Mouse (Mus musculus) ES-E14 (cell line): Measurements from ENCODE around the gene Aldh16a1. TPM values are rescaled to one million over a fixed set of nuclear protein-coding genes. Genes with fewer than 3 reads are reported as not detected.

Source experiments
- DNase-seq: peaks from one replicate; pipeline ENCODE4 v3.0.0-alpha.2; 2013; ENCODE audit warnings: low read depth, low spot score
- H3K27ac ChIP-seq: 2 replicates; pipeline ENCODE4 v1.5.1; 2012; ENCODE audit warnings: low read depth, mild to moderate bottlenecking, low read length, moderate library complexity, mixed read lengths; ENCODE audit not compliant: poor library complexity, insufficient read depth, severe bottlenecking
- H3K36me3 ChIP-seq: 2 replicates; pipeline ENCODE4 v1.6.1; 2012; ENCODE audit warnings: mild to moderate bottlenecking, low read length, moderate library complexity, mixed read lengths; ENCODE audit not compliant: control insufficient read depth, poor library complexity, insufficient read depth, severe bottlenecking
- H3K4me1 ChIP-seq, 2 experiments: fragments of 150-350 bp in 1 of 2; sonication (generic) in 1 of 2; 2 replicates each; pipeline ENCODE4 v1.6.1; 2012; ENCODE audit warnings: low read length in 2 of 2, mild to moderate bottlenecking in 1 of 2, mixed read lengths in 1 of 2; ENCODE audit not compliant: control insufficient read depth in 2 of 2, insufficient read depth in 2 of 2, poor library complexity in 1 of 2
- H3K4me3 ChIP-seq, 2 experiments: fragments of 150-350 bp in 1 of 2; sonication (generic) in 1 of 2; 2 replicates each; pipeline ENCODE4 v1.5.1; 2012; ENCODE audit warnings: low read length in 2 of 2, low read depth in 1 of 2, mild to moderate bottlenecking in 1 of 2, mixed read lengths in 1 of 2; ENCODE audit not compliant: insufficient read depth in 1 of 2, poor library complexity in 1 of 2, severe bottlenecking in 1 of 2
- H3K9ac ChIP-seq: 2 replicates; pipeline ENCODE4 v1.6.1; 2012; ENCODE audit warnings: low read depth, mild to moderate bottlenecking, low read length, mixed read lengths; ENCODE audit not compliant: poor library complexity, insufficient read depth, severe bottlenecking
- H3K9me3 ChIP-seq: fragments of 150-350 bp; sonication (generic); 2 replicates; pipeline ENCODE4 v1.6.1; 2012; ENCODE audit warnings: low read depth, mild to moderate bottlenecking, low read length; ENCODE audit not compliant: control insufficient read depth, insufficient read depth
- CHD2 ChIP-seq: IDR thresholded peaks from 2 replicates; pipeline ENCODE4 v1.6.1; 2014; ENCODE audit warnings: mild to moderate bottlenecking, low read depth, low read length, inconsistent platforms
- HCFC1 ChIP-seq: IDR thresholded peaks from 2 replicates; pipeline ENCODE4 v1.6.1; 2012; ENCODE audit warnings: low read length, inconsistent platforms, borderline replicate concordance; ENCODE audit not compliant: insufficient read depth
- MAFK ChIP-seq: IDR thresholded peaks from 2 replicates; pipeline ENCODE4 v1.6.1; 2014; ENCODE audit warnings: mild to moderate bottlenecking, low read depth, low read length, inconsistent platforms; ENCODE audit not compliant: insufficient read depth
- ZC3H11A ChIP-seq: IDR thresholded peaks from 2 replicates; pipeline ENCODE4 v1.6.1; 2012; ENCODE audit warnings: low read depth, mild to moderate bottlenecking, inconsistent platforms, low read length, borderline replicate concordance
- ZNF384 ChIP-seq: IDR thresholded peaks from 2 replicates; pipeline ENCODE4 v1.6.1; 2012; ENCODE audit warnings: low read depth, low read length, inconsistent platforms
- in situ Hi-C, 2 experiments: fragments of 600-800 bp; cut with MboI; formaldehyde crosslinking; loops; one replicate each; pipeline ENCODE4 v1.15.1; 2025; ENCODE audit warnings: low sequenced_read_pairs in 2 of 2, inconsistent platforms in 1 of 2; ENCODE audit not compliant: unreplicated experiment in 2 of 2
- total RNA-seq: library from RNA; depleted of rRNA; stranded (reverse); fragments of 300-350 nt; gene quantifications from 2 replicates; pipeline ENCODE4 v1.2.3, GENCODE M21; 2012

Gene Aldh16a1
- total RNA-seq, 1 experiment, result 108 TPM

GRCm38 (mm10) chr7:45134544-45135026, 19.8 kb downstream of the Aldh16a1 start:
- H3K4me1 ChIP-seq, result peaks cover 0 to 19% of the 10 kb centered on the region in 2 experiments; a peak in 1 of 4 replicates
- H3K9me3 ChIP-seq, result no peaks in the 10 kb centered on the region
- H3K36me3 ChIP-seq, result no peaks in the 10 kb centered on the region
- H3K27ac ChIP-seq, result no peak overlapping the region
- no peak overlapping the region for H3K4me3 ChIP-seq
- peak; percentile 95 for DNase-seq
- TF ChIP-seq CHD2 (no peak), MAFK (no peak), ZC3H11A (no peak), HCFC1 (no peak), ZNF384 (no peak)
- in situ Hi-C loops, result loop anchor here in 1 of 2 experiments (5.0 kb wide), 1 partner anchor 57 kb away; no protein-coding TSS in a partner anchor
- no peak overlapping the region for H3K9ac ChIP-seq

- in situ Hi-C loops, result loop anchor here in 1 of 2 experiments (5.0 kb wide), 1 partner anchor 56 kb away; no protein-coding TSS in a partner anchor
- no peak for TF ChIP-seq HCFC1
- TF ChIP-seq ZC3H11A, result no peak
- no peak for TF ChIP-seq ZNF384
- no peak for TF ChIP-seq MAFK
- no peak for TF ChIP-seq CHD2
- H3K4me1 ChIP-seq, result peaks cover 0 to 18% of the 10 kb centered on the region in 2 experiments; a peak in 1 of 4 replicates
Observed at GRCm38 (mm10) chr7:45133446-45134159, 20.8 kb downstream of the Aldh16a1 start.

GRCm38 (mm10) chr7:45131850-45132249, 22.5 kb downstream of the Aldh16a1 start:
- H3K36me3 ChIP-seq, result peaks cover 15% of the 10 kb centered on the region
- H3K4me3 ChIP-seq, result peak overlapping the region in 1 of 2 experiments; percentile 44; a peak in 2 of 4 replicates
- H3K27ac ChIP-seq, result no peak overlapping the region
- TF ChIP-seq CHD2, result no peak
- TF ChIP-seq ZC3H11A, result no peak
- TF ChIP-seq HCFC1, result no peak
- no peak for TF ChIP-seq ZNF384
- DNase-seq, result no peak
- in situ Hi-C loops, result loop anchor here in 1 of 2 experiments (5.0 kb wide), 1 partner anchor 55 kb away; no protein-coding TSS in a partner anchor
- no peaks in the 10 kb centered on the region for H3K9me3 ChIP-seq
- H3K4me1 ChIP-seq, result peaks cover 0 to 18% of the 10 kb centered on the region in 2 experiments; a peak in 1 of 4 replicates
- H3K9ac ChIP-seq, result peak overlapping the region; percentile 64; the same call in 1 of the 2 replicates

More at GRCm38 (mm10) chr7:45133446-45134159, 20.8 kb downstream of the Aldh16a1 start:
- Histone ChIP-seq H3K9ac (no peak overlapping the region), H3K27ac (no peak overlapping the region), H3K4me3 (no peak overlapping the region), H3K9me3 (no peaks in the 10 kb centered on the region), H3K36me3 (no peaks in the 10 kb centered on the region)
- no peak for DNase-seq

GRCm38 (mm10) chr7:45129776-45130512, 24.4 kb downstream of the Aldh16a1 start:
- no peak for TF ChIP-seq HCFC1
- no peak for TF ChIP-seq MAFK
- no peak for TF ChIP-seq ZNF384
- Histone ChIP-seq H3K4me1 (peaks cover 0 to 14% of the 10 kb centered on the region in 2 experiments; a peak in 1 of 4 replicates), H3K4me3 (peak overlapping the region; percentile 70 to 80), H3K9ac (peak overlapping the region; percentile 90; the same call in 1 of the 2 replicates), H3K9me3 (no peaks in the 10 kb centered on the region), H3K27ac (peak overlapping the region; percentile 72; the same call in 1 of the 2 replicates), H3K36me3 (peaks cover 32% of the 10 kb centered on the region)
- in situ Hi-C loops, result loop anchor here in 1 of 2 experiments (5.0 kb wide), 1 partner anchor 53 kb away; no protein-coding TSS in a partner anchor
- DNase-seq, result no peak
